Mouse (Mus musculus) neural tube, embryonic 10.5 days (tissue): ENCODE results near the gene Rnf40.
"Not testable (repeated sequence)": the region's sequence is repeated elsewhere in the genome, so short reads cannot be mapped to it uniquely, and the experiment has no call there.

Experiments used
- DNase-seq: peaks from one replicate; pipeline ENCODE4 v3.0.0-alpha.2; 2017; ENCODE audit warnings: low spot score; ENCODE audit errors: extremely low spot score

Rnf40 gene

DNA sequence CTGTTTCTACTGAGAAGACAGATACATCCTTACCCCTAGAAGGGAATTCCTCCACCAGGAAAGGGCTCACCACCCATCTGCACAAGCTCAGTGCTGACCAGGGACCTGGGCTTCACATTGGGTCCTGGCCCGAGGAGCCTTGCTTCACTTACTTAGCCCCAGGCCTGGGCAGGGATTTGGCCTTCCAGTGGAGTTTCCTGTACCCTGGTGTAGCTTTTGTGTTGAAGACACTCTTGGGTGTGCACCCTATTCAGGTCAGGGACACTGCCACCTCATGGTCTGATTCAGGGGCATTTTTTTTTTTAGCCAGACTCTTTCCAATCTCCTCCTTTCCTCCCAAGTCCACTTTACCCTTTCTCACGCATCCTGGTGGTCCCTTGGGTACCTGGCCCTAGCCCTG, 14.3 kb downstream of the Rnf40 start:
- no peak for DNase-seq

GRCm38 (mm10) chr7:127604256-127604655, 15.7 kb downstream of the Rnf40 start:
- DNase-seq: no peak

GRCm38 (mm10) chr7:127607150-127607549, 18.6 kb downstream of the Rnf40 start:
- no peak for DNase-seq

DNA sequence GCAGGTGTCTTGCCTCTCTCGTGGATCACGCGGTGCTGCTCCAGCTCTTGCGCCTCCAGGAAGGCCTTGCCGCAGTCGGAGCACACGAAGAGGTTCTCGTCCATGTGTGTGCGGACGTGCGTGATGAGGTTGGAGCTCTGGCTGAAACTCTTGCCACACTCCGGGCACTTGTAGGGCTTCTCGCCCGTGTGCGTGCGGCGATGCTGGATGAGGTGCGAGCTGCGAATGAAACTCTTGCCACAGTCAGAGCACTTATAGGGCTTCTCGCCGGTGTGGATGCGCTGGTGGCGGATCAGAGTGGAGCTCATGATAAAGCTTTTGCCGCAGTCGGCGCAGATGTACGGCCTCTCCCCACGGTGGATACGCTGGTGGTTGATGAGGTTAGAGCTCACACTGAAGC, 22.4 kb downstream of the Rnf40 start:
- no peak for DNase-seq

- DNase-seq: no peak
These were observed 23.0 kb downstream of the Rnf40 start for GRCm38 (mm10) chr7:127611561-127611960.

- DNase-seq: no peak
These were observed 24.9 kb downstream of the Rnf40 start for GRCm38 (mm10) chr7:127613501-127613900.

- no peak for DNase-seq
These were observed 25.5 kb downstream of the Rnf40 start for GRCm38 (mm10) chr7:127614091-127614490.

DNA sequence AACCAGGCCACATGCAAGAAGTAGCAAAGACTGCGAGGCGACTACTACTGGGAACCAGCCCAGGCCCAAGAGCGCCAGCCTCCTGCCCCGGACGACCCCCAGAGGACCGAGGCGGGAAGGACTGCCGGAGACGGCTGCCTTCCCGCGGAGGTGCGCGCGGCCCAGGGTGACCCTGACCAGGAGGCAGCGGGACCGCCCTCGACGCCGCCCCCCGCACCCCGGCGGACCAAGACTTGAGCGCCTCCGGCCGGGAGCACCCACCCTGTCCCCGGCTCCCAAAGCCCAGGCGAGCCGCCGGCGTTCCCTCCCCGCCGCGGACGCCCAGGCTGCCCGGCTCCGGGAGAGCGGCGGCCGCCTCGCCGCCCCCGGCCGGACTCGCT, 25.9 kb downstream of the Rnf40 start:
- DNase-seq: no peak

DNA sequence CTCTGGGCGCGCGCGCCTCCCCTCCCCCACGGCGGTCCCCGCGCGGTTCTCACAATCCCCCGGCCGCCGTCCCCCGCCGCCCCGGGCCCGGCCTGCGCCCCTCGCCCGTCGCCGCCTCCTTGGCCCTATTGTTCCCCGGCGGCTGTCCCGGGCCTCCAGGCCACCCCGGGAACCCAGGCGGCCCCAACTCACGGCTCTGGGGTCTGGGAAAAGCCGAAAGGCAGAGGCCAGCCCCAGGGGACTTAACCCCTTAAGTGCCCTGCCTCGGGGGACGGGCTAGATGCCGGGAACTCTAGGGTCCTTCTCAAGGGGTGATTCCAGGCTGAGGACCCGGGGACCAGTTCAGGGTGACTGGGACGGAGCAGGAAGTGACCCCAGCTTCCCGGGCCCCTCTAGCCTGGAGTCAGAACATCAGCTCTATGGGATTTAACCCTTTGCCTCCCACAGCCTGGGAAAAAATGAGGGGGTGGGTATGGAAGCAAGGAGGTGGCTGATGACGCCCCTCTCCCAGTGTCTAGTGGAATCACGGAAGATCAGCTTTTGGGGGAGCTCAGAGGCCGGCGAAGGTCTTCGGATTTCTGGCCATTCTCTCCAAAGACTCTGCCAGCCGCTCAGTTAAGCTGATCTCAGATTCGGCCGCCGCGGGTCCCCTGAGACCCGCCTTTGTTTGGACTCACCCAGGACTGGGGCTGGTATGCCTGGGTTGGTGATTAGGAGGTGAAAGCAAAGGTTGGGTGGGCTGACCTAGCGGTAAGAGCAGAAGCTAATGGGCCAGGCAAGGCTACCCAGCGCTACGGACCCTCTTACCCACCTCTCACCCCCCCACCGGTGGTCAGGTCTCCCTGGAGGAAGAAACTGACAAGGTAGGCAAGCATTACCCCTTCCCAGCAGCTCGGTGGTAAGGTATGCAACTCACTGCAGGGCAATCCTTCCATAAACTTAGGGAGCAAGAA, 26.6 kb downstream of the Rnf40 start, which contains the start of gene Zfp629:
TSS of gene Zfp629 (minus strand) at position 907 of the 953 bp plus-strand sequence.
- peak; percentile 91 for DNase-seq

DNA sequence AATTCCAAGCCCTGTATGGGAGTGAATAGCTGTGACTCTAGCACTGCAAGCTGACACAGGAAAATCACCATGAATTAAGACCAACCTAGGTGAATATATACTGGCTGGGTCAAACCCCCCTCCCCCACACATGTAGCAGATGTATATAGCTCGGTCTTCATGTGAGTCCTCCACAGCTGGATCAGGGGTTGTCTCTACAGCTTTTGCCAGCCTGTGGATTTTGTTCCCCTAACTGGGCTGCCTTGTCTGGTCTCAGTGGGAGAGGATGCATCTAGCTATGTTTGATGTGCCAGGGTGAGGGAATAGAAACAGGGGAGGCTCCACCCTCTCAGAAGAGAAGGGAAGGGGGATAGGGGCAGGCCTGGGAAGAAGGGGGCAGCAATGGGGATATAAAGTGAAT, 27.8 kb downstream of the Rnf40 start:
- DNase-seq: no peak

GRCm38 (mm10) chr7:127616881-127617280, 28.3 kb downstream of the Rnf40 start:
- no peak for DNase-seq

- DNase-seq: no peak
These were observed 29.4 kb downstream of the Rnf40 start for GRCm38 (mm10) chr7:127617962-127618361.

DNA sequence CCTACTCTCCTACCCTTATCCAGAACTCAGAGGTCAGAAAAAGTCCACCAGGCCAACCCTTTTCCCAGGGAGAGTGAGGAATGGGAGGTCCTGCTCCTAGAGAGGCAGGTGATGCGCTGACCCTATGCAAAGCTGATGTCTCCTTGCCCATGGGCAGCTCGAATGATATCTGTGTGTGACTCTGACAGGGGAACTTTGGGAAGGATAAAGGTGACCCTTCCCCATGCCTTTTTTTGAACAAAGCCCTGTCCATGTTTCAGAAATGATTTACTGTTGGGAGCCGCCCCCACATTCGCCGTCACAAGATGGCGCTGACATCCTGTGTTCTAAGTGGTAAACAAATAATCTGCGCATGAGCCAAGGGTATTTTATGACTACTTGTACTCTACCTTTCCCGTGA, 29.8 kb downstream of the Rnf40 start:
- not testable (repeated sequence) for DNase-seq

DNA sequence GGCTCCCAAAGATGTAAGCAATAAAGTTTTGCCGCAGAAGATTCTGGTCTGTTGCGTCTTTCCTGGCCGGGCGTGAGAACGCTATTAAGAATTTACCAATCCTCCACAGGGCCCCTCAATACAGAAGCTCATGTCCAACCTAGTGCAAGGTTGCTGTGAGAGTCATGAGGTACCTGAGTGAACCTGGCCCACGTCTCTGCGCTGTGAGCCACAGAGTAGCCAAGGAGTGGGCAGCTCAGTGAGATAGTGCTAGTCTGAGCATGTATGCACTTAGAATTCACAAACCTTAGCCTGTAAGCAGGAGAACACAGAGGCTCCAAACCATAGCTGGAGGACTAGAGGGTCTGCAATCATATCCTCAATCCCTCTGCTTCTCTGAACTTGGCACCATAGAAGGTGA, 37.5 kb downstream of the Rnf40 start:
- no peak for DNase-seq

- no peak for DNase-seq
These were observed 37.9 kb downstream of the Rnf40 start for GRCm38 (mm10) chr7:127626471-127626870.

GRCm38 (mm10) chr7:127628646-127629045, 40.1 kb downstream of the Rnf40 start:
- no peak for DNase-seq

DNA sequence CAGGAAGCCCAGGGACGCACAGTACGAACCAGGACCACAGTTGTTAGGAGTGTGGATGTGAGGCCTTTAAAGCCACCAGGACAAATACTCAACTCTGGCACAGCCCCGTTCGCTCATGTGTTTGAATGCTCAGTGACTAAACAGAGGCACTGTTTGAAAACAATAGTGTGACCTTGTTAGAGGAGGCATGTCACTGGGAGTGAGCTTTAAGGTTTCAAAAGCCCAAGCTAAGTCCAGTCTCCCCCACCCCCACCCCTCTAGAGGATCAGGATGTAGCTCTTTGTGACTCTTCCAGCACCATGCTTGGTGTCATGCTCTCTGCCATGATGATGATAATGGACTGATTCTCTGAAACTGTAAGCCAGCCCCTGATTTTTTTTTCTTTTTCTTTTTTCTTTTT, 42.8 kb downstream of the Rnf40 start:
- DNase-seq: no peak

GRCm38 (mm10) chr7:127636963-127637362, 48.4 kb downstream of the Rnf40 start:
- DNase-seq: peak; percentile 75

GRCm38 (mm10) chr7:127641260-127641659, 52.7 kb downstream of the Rnf40 start:
- DNase-seq: no peak

GRCm38 (mm10) chr7:127642254-127642653, 53.7 kb downstream of the Rnf40 start:
- DNase-seq: no peak

- DNase-seq: no peak
These were observed 57.8 kb downstream of the Rnf40 start for GRCm38 (mm10) chr7:127646363-127646762.

GRCm38 (mm10) chr7:127647576-127647975, 59.0 kb downstream of the Rnf40 start:
- DNase-seq: not testable (repeated sequence)
